Mouse (Mus musculus): ENCODE data around the gene Usp2. TPM values are rescaled to one million over a fixed set of nuclear protein-coding genes. Genes with fewer than 3 reads are reported as not detected.

Usp2 gene
- total RNA-seq, 1 experiment = 3.9 TPM

- DNase-seq (ENCODE audit: low read depth, low spot score) = no peak
- Histone ChIP-seq H3K9ac (ENCODE audit: insufficient read depth, low read depth, low read length, poor library complexity, severe bottlenecking) (no peak overlapping the region; the same call in 1 of the 2 replicates), H3K4me3 (ENCODE audit: insufficient read depth in 1 of 2, low read depth in 1 of 2, low read length in 2 of 2, poor library complexity in 1 of 2, severe bottlenecking in 1 of 2) (peak overlapping the region; percentile 57 to 71; a peak in 2 of 4 replicates), H3K9me3 (ENCODE audit: control insufficient read depth, insufficient read depth, low read depth, low read length) (no peaks in the 10 kb centered on the region), H3K4me1 (ENCODE audit: control insufficient read depth in 2 of 2, insufficient read depth in 2 of 2, low read length in 2 of 2, poor library complexity in 1 of 2) (peaks cover 0 to 17% of the 10 kb centered on the region in 2 experiments; a peak in 2 of 4 replicates), H3K27ac (ENCODE audit: insufficient read depth, low read depth, low read length, poor library complexity, severe bottlenecking) (no peak overlapping the region), H3K36me3 (ENCODE audit: control insufficient read depth, insufficient read depth, low read length, poor library complexity, severe bottlenecking) (peaks cover 2% of the 10 kb centered on the region)
- TF ChIP-seq CHD2 (IDR thresholded peaks at IDR 0.05; ENCODE audit: low read depth, low read length) = no peak
- no peak for TF ChIP-seq ZC3H11A (IDR thresholded peaks at IDR 0.05; ENCODE audit: borderline replicate concordance, low read depth, low read length)
- TF ChIP-seq MAFK (IDR thresholded peaks at IDR 0.05; ENCODE audit: insufficient read depth, low read depth, low read length) = no peak
- TF ChIP-seq ZNF384 (IDR thresholded peaks at IDR 0.05; ENCODE audit: low read depth, low read length) = no peak
- TF ChIP-seq HCFC1 (IDR thresholded peaks at IDR 0.05; ENCODE audit: borderline replicate concordance, insufficient read depth, low read length) = no peak
- in situ Hi-C loops (cut with MboI; ENCODE audit: low sequenced_read_pairs in 2 of 2, unreplicated experiment in 2 of 2) = no loop called here
Measured at GRCm38 (mm10) chr9:44044426-44045157, 22.2 kb upstream of the Usp2 start.

GRCm38 (mm10) chr9:44045158-44045883 lies 21.5 kb upstream of the Usp2 start:
- no peak overlapping the region for H3K4me3 ChIP-seq (ENCODE audit: insufficient read depth in 1 of 2, low read depth in 1 of 2, low read length in 2 of 2, poor library complexity in 1 of 2, severe bottlenecking in 1 of 2)
- H3K36me3 ChIP-seq (ENCODE audit: control insufficient read depth, insufficient read depth, low read length, poor library complexity, severe bottlenecking) = peaks cover 2% of the 10 kb centered on the region
- no peak for DNase-seq (ENCODE audit: low read depth, low spot score)
- H3K4me1 ChIP-seq (ENCODE audit: control insufficient read depth in 2 of 2, insufficient read depth in 2 of 2, low read length in 2 of 2, poor library complexity in 1 of 2) = peaks cover 0 to 17% of the 10 kb centered on the region in 2 experiments; a peak in 2 of 4 replicates
- H3K9ac ChIP-seq (ENCODE audit: insufficient read depth, low read depth, low read length, poor library complexity, severe bottlenecking) = no peak overlapping the region
- H3K27ac ChIP-seq (ENCODE audit: insufficient read depth, low read depth, low read length, poor library complexity, severe bottlenecking) = no peak overlapping the region
- in situ Hi-C loops (cut with MboI; ENCODE audit: low sequenced_read_pairs in 2 of 2, unreplicated experiment in 2 of 2) = no loop called here
- H3K9me3 ChIP-seq (ENCODE audit: control insufficient read depth, insufficient read depth, low read depth, low read length) = no peaks in the 10 kb centered on the region
- TF ChIP-seq CHD2 (IDR thresholded peaks at IDR 0.05; ENCODE audit: low read depth, low read length) = no peak
- TF ChIP-seq MAFK (IDR thresholded peaks at IDR 0.05; ENCODE audit: insufficient read depth, low read depth, low read length) = no peak
- no peak for TF ChIP-seq HCFC1 (IDR thresholded peaks at IDR 0.05; ENCODE audit: borderline replicate concordance, insufficient read depth, low read length)
- no peak for TF ChIP-seq ZC3H11A (IDR thresholded peaks at IDR 0.05; ENCODE audit: borderline replicate concordance, low read depth, low read length)
- no peak for TF ChIP-seq ZNF384 (IDR thresholded peaks at IDR 0.05; ENCODE audit: low read depth, low read length)

- TF ChIP-seq ZNF384 (IDR thresholded peaks at IDR 0.05; ENCODE audit: low read depth, low read length) = no peak
- TF ChIP-seq HCFC1 (IDR thresholded peaks at IDR 0.05; ENCODE audit: borderline replicate concordance, insufficient read depth, low read length) = no peak
- no peak for TF ChIP-seq CHD2 (IDR thresholded peaks at IDR 0.05; ENCODE audit: low read depth, low read length)
- TF ChIP-seq ZC3H11A (IDR thresholded peaks at IDR 0.05; ENCODE audit: borderline replicate concordance, low read depth, low read length) = no peak
- no peak for TF ChIP-seq MAFK (IDR thresholded peaks at IDR 0.05; ENCODE audit: insufficient read depth, low read depth, low read length)
- Histone ChIP-seq H3K27ac (ENCODE audit: insufficient read depth, low read depth, low read length, poor library complexity, severe bottlenecking) (no peak overlapping the region), H3K9ac (ENCODE audit: insufficient read depth, low read depth, low read length, poor library complexity, severe bottlenecking) (no peak overlapping the region), H3K4me1 (ENCODE audit: control insufficient read depth in 2 of 2, insufficient read depth in 2 of 2, low read length in 2 of 2, poor library complexity in 1 of 2) (peaks cover 0 to 16% of the 10 kb centered on the region in 2 experiments; a peak in 2 of 4 replicates), H3K4me3 (ENCODE audit: insufficient read depth in 1 of 2, low read depth in 1 of 2, low read length in 2 of 2, poor library complexity in 1 of 2, severe bottlenecking in 1 of 2) (no peak overlapping the region), H3K36me3 (ENCODE audit: control insufficient read depth, insufficient read depth, low read length, poor library complexity, severe bottlenecking) (peaks cover 2% of the 10 kb centered on the region), H3K9me3 (ENCODE audit: control insufficient read depth, insufficient read depth, low read depth, low read length) (no peaks in the 10 kb centered on the region)
- no peak for DNase-seq (ENCODE audit: low read depth, low spot score)
- in situ Hi-C loops (cut with MboI; ENCODE audit: low sequenced_read_pairs in 2 of 2, unreplicated experiment in 2 of 2) = no loop called here
Measured at GRCm38 (mm10) chr9:44045884-44046272, 20.9 kb upstream of the Usp2 start.

- Histone ChIP-seq H3K4me3 (ENCODE audit: insufficient read depth in 1 of 2, low read depth in 1 of 2, low read length in 2 of 2, poor library complexity in 1 of 2, severe bottlenecking in 1 of 2) (no peak overlapping the region), H3K9me3 (ENCODE audit: control insufficient read depth, insufficient read depth, low read depth, low read length) (no peaks in the 10 kb centered on the region), H3K9ac (ENCODE audit: insufficient read depth, low read depth, low read length, poor library complexity, severe bottlenecking) (no peak overlapping the region), H3K36me3 (ENCODE audit: control insufficient read depth, insufficient read depth, low read length, poor library complexity, severe bottlenecking) (peaks cover 2% of the 10 kb centered on the region), H3K27ac (ENCODE audit: insufficient read depth, low read depth, low read length, poor library complexity, severe bottlenecking) (no peak overlapping the region), H3K4me1 (ENCODE audit: control insufficient read depth in 2 of 2, insufficient read depth in 2 of 2, low read length in 2 of 2, poor library complexity in 1 of 2) (peaks cover 0 to 15% of the 10 kb centered on the region in 2 experiments; a peak in 2 of 4 replicates)
- no peak for TF ChIP-seq CHD2 (IDR thresholded peaks at IDR 0.05; ENCODE audit: low read depth, low read length)
- no peak for TF ChIP-seq ZC3H11A (IDR thresholded peaks at IDR 0.05; ENCODE audit: borderline replicate concordance, low read depth, low read length)
- TF ChIP-seq HCFC1 (IDR thresholded peaks at IDR 0.05; ENCODE audit: borderline replicate concordance, insufficient read depth, low read length) = no peak
- TF ChIP-seq MAFK (IDR thresholded peaks at IDR 0.05; ENCODE audit: insufficient read depth, low read depth, low read length) = no peak
- TF ChIP-seq ZNF384 (IDR thresholded peaks at IDR 0.05; ENCODE audit: low read depth, low read length) = no peak
- in situ Hi-C loops (cut with MboI; ENCODE audit: low sequenced_read_pairs in 2 of 2, unreplicated experiment in 2 of 2) = no loop called here
- no peak for DNase-seq (ENCODE audit: low read depth, low spot score)
Measured at GRCm38 (mm10) chr9:44046426-44046825, 20.4 kb upstream of the Usp2 start.
